Mouse (Mus musculus) intestine, embryonic 16.5 days (tissue): ENCODE results near the gene Hsdl2. TPM values are rescaled to one million over a fixed set of nuclear protein-coding genes. Genes with fewer than 3 reads are reported as not detected.
A peak's percentile ranks its signal among the peaks of the same experiment; 100 is the strongest.

Experiments
- ATAC-seq: fragments of 200-750 bp; cut with Nextera tagmentation; 2 replicates; pipeline ENCODE4 v1.8.0; 2017; ENCODE audit warnings: moderate TSS enrichment, moderate library complexity
- H3K27ac ChIP-seq: fragments of 300-500 bp; sonication (generic); 2 replicates; pipeline ENCODE4 v1.5.1; 2014; ENCODE audit warnings: mild to moderate bottlenecking, low read length
- H3K27me3 ChIP-seq: fragments of 300-500 bp; sonication (generic); replicated peaks from 2 replicates; pipeline ENCODE4 v1.6.1; 2014; ENCODE audit warnings: low read length, control low read depth, mixed read lengths; ENCODE audit not compliant: control insufficient read depth, insufficient read depth
- H3K36me3 ChIP-seq: fragments of 300-500 bp; sonication (generic); 2 replicates; pipeline ENCODE4 v1.6.1; 2014; ENCODE audit warnings: low read length, control low read depth; ENCODE audit not compliant: control insufficient read depth, insufficient read depth
- H3K4me1 ChIP-seq: fragments of 300-500 bp; sonication (generic); 2 replicates; pipeline ENCODE4 v1.6.1; 2014; ENCODE audit warnings: low read length, control low read depth, mixed read lengths; ENCODE audit not compliant: control insufficient read depth, insufficient read depth
- H3K4me2 ChIP-seq: fragments of 300-500 bp; sonication (generic); 2 replicates; pipeline ENCODE4 v1.6.1; 2014; ENCODE audit warnings: low read depth, low read length, control low read depth
- H3K4me3 ChIP-seq: fragments of 300-500 bp; sonication (generic); 2 replicates; pipeline ENCODE4 v1.5.1; 2014; ENCODE audit warnings: mild to moderate bottlenecking, low read length
- H3K9ac ChIP-seq: fragments of 300-500 bp; sonication (generic); 2 replicates; pipeline ENCODE4 v1.6.1; 2014; ENCODE audit warnings: low read depth, low read length
- H3K9me3 ChIP-seq: fragments of 300-500 bp; sonication (generic); 2 replicates; pipeline ENCODE4 v1.6.1; 2016; ENCODE audit warnings: low read length, control low read depth; ENCODE audit not compliant: control insufficient read depth
- WGBS: fragments of 180-500 bp; shearing (Covaris S2); extraction: QIAGEN DNeasy Blood & Tissue Kit; methylation state at CpG from one replicate; pipeline ENCODE4 v1.1.7; 2014; 5-methylcytosine and 5-hydroxymethylcytosine counted together
- polyA plus RNA-seq: library from polyadenylated mRNA; unstranded; fragments of >200 nt; fragmentation: Nextera tagmentation; extraction: Ambion mirVana; gene quantifications from 2 replicates; pipeline ENCODE4 v1.2.1, GENCODE M21; 2015

The Hsdl2 gene
- polyA plus RNA-seq, 1 experiment from 2014 or later: 19.1 TPM

- Histone ChIP-seq H3K27me3 (no peaks in the 10 kb centered on the region), H3K9me3 (no peaks in the 10 kb centered on the region), H3K9ac (no peak overlapping the region), H3K27ac (no peak overlapping the region), H3K4me2 (no peak overlapping the region), H3K4me1 (no peaks in the 10 kb centered on the region), H3K36me3 (no peaks in the 10 kb centered on the region), H3K4me3 (no peak overlapping the region)
- 78% methylated on average over 3 of the region's 3 CpGs for WGBS
- ATAC-seq: no peak
These were observed 23.5 kb downstream of the Hsdl2 start for GRCm38 (mm10) chr4:59604892-59605291.

- no peaks in the 10 kb centered on the region for H3K36me3 ChIP-seq
- H3K9ac ChIP-seq: no peak overlapping the region
- H3K4me2 ChIP-seq: no peak overlapping the region
- WGBS: 96% methylated on average over 3 of the region's 3 CpGs
- H3K4me1 ChIP-seq: no peaks in the 10 kb centered on the region
- H3K4me3 ChIP-seq: no peak overlapping the region
- H3K27me3 ChIP-seq: no peaks in the 10 kb centered on the region
- H3K9me3 ChIP-seq: no peaks in the 10 kb centered on the region
- no peak overlapping the region for H3K27ac ChIP-seq
- ATAC-seq: no peak
These were observed 24.1 kb downstream of the Hsdl2 start for GRCm38 (mm10) chr4:59605501-59605900.

GRCm38 (mm10) chr4:59610411-59610810 lies 29.0 kb downstream of the Hsdl2 start:
- no peak overlapping the region for H3K27ac ChIP-seq
- no peak overlapping the region for H3K4me3 ChIP-seq
- WGBS: 75% methylated on average over 3 of the region's 3 CpGs
- H3K27me3 ChIP-seq: no peaks in the 10 kb centered on the region
- ATAC-seq: no peak
- no peak overlapping the region for H3K9ac ChIP-seq
- H3K36me3 ChIP-seq: no peaks in the 10 kb centered on the region
- no peak overlapping the region for H3K4me2 ChIP-seq
- H3K4me1 ChIP-seq: no peaks in the 10 kb centered on the region
- H3K9me3 ChIP-seq: no peaks in the 10 kb centered on the region

- Histone ChIP-seq H3K27me3 (no peaks in the 10 kb centered on the region), H3K9ac (no peak overlapping the region), H3K9me3 (no peaks in the 10 kb centered on the region), H3K36me3 (no peaks in the 10 kb centered on the region), H3K27ac (no peak overlapping the region), H3K4me2 (no peak overlapping the region), H3K4me3 (no peak overlapping the region), H3K4me1 (no peaks in the 10 kb centered on the region)
- ATAC-seq: 0 out of 2 replicates have a peak, but pooled peaks have one; percentile 26
- WGBS: 28% methylated on average over 1 of the region's 1 CpGs
These were observed 33.6 kb downstream of the Hsdl2 start for GRCm38 (mm10) chr4:59614986-59615385.

- Histone ChIP-seq H3K27me3 (no peaks in the 10 kb centered on the region), H3K36me3 (no peaks in the 10 kb centered on the region), H3K4me2 (no peak overlapping the region), H3K9ac (no peak overlapping the region), H3K27ac (no peak overlapping the region), H3K4me3 (no peak overlapping the region), H3K4me1 (no peaks in the 10 kb centered on the region), H3K9me3 (no peaks in the 10 kb centered on the region)
- 84% methylated on average over 5 of the region's 5 CpGs for WGBS
- ATAC-seq: no peak
These were observed 38.4 kb downstream of the Hsdl2 start for GRCm38 (mm10) chr4:59619611-59620245.

- Histone ChIP-seq H3K4me1 (0 out of 2 replicates have a peak, but pooled peaks cover 6% of the 10 kb centered on the region), H3K36me3 (no peaks in the 10 kb centered on the region), H3K9ac (peak overlapping the region; percentile 88), H3K27me3 (no peaks in the 10 kb centered on the region), H3K4me2 (peak overlapping the region; percentile 83), H3K4me3 (peak overlapping the region; percentile 95), H3K9me3 (no peaks in the 10 kb centered on the region), H3K27ac (peak overlapping the region; percentile 53; the same call in 1 of the 2 replicates)
- WGBS: 1% methylated on average over 18 of the region's 18 CpGs
- peak; percentile 77 for ATAC-seq
These were observed 44.3 kb downstream of the Hsdl2 start for GRCm38 (mm10) chr4:59625676-59625997.

- peak; percentile 94 for ATAC-seq
- WGBS: under 1% methylated on average over 84 of the region's 120 CpGs
These were observed 44.9 kb downstream of the Hsdl2 start, which contains the start of gene E130308A19Rik for GRCm38 (mm10) chr4:59625998-59626910. TSS of gene E130308A19Rik (plus strand) at chr4:59626211.

GRCm38 (mm10) chr4:59628255-59628654 lies 46.9 kb downstream of the Hsdl2 start:
- H3K9me3 ChIP-seq: no peaks in the 10 kb centered on the region
- ATAC-seq: no peak
- WGBS: 52% methylated on average over 4 of the region's 4 CpGs
- H3K27ac ChIP-seq: no peak overlapping the region
- no peaks in the 10 kb centered on the region for H3K36me3 ChIP-seq
- H3K4me2 ChIP-seq: no peak overlapping the region
- 0 out of 2 replicates have a peak, but pooled peaks cover 6% of the 10 kb centered on the region for H3K4me1 ChIP-seq
- no peak overlapping the region for H3K9ac ChIP-seq
- H3K4me3 ChIP-seq: no peak overlapping the region
- no peaks in the 10 kb centered on the region for H3K27me3 ChIP-seq

More at GRCm38 (mm10) chr4:59625998-59626910, 44.9 kb downstream of the Hsdl2 start, which contains the start of gene E130308A19Rik:
- Histone ChIP-seq H3K9me3 (no peaks in the 10 kb centered on the region), H3K27me3 (no peaks in the 10 kb centered on the region), H3K4me3 (peak within 1 kb of the TSS; percentile 95), H3K36me3 (no peaks in the 10 kb centered on the region), H3K4me2 (peak within 1 kb of the TSS; percentile 83), H3K4me1 (0 out of 2 replicates have a peak, but pooled peaks cover 6% of the 10 kb centered on the region), H3K9ac (peak within 1 kb of the TSS; percentile 88), H3K27ac (peak within 1 kb of the TSS; percentile 66)

GRCm38 (mm10) chr4:59629076-59629874 lies 47.9 kb downstream of the Hsdl2 start:
- WGBS: 23% methylated on average over 7 of the region's 7 CpGs
- 0 out of 2 replicates have a peak, but pooled peaks cover 6% of the 10 kb centered on the region for H3K4me1 ChIP-seq
- H3K9me3 ChIP-seq: no peaks in the 10 kb centered on the region
- H3K4me3 ChIP-seq: no peak overlapping the region
- no peaks in the 10 kb centered on the region for H3K27me3 ChIP-seq
- no peak overlapping the region for H3K27ac ChIP-seq
- H3K9ac ChIP-seq: no peak overlapping the region
- H3K36me3 ChIP-seq: no peaks in the 10 kb centered on the region
- H3K4me2 ChIP-seq: no peak overlapping the region
- no peak for ATAC-seq
